Mouse (Mus musculus): ENCODE measurements around the gene Ilvbl.
"Not testable (repeated sequence)": the region's sequence is repeated elsewhere in the genome, so short reads cannot be mapped to it uniquely, and the experiment has no call there.

Gene Ilvbl

DNA sequence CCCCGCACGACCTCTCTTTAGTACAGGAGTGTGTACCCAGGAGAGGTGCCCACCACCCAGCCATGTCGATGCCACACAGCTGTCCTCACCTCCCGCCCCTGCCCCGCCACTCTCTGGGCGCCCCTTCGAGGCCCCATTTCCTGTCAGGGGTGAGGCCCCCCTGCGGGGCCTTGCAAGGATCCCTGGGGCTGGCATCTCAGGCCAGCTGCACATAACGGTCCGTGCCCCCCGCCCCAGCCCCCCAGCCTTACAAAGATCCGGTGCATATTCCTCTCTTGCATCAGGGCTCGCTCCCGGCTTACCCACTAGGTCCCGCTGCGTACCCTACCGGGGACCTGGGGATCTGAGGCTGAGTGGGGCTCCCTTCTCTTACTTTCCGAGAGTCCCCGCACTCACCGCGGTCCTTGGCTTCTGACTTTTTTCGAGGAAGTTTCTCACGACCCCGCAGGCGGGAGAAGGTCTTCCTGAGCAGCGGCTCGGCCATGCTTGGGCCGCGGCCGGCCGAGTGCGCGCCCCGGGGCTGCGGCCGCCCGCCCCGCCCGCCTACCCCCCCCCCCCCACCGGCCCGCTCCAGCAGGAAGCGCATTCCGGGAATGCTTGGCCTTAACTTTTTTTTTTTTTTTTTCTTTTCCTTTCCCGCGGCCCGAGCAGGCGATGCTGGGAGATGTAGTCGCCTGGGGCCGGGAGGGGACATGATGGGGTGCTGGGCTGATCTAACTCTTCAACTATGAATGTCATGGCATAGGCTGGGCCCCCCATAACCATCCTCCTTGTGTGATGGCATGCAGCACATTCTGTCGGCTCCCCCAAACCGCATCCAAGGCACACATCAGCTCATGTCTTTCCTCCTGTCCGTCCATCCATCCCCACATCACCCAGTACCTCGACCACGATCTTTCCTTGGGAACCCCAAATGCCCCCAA lies 17.5 kb downstream of the Ilvbl start, which contains the start of gene Syde1:
TSS of gene Syde1 (minus strand) at position 559 of the 923 bp plus-strand sequence.
- DNase-seq (ENCODE audit: low spot score), result peak; percentile 54

DNA sequence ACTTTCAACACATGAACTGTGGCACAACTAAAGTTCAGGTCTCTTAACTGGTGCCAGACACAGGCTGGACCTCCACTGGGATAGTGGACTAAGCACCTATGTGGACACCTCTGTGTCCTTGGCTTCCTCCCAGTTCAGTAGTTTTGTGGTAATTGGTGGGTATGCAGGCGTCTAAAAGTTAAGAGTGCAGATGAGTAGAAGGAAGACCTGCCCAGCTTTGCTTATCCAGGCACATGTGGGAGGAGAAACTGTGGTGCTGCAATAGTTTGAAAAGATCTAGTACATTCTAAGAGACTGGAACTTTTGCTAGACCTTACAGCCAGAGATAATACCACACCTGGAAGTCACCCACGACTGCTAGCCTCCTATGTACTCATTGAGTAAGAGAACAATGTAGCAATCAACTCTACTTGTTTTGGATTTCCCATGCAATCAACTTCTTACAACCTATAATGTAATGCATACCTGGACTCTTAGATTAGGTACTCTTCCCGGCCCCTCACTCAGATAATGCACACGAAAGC lies 18.8 kb downstream of the Ilvbl start:
- DNase-seq (ENCODE audit: low spot score), result no peak

DNA sequence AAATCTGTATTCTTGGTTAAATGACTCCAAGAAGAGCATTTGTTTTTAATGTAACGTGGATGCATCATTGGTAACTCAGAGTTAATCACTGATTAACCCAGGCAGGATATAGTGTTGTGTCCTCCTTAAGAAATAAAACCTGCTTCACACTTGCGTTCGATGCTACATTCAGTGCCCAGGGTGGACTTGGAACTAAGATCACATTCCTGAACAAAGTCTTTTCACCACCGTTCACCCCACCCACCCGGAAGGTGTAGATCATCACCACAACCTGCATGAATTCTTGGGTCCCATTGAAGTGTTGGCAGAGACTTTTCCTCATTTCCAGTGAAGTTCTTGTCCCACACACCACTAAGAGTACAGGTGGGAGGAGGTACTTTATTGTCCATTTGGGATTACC lies 19.6 kb downstream of the Ilvbl start:
- no peak for DNase-seq (ENCODE audit: low spot score)

DNA sequence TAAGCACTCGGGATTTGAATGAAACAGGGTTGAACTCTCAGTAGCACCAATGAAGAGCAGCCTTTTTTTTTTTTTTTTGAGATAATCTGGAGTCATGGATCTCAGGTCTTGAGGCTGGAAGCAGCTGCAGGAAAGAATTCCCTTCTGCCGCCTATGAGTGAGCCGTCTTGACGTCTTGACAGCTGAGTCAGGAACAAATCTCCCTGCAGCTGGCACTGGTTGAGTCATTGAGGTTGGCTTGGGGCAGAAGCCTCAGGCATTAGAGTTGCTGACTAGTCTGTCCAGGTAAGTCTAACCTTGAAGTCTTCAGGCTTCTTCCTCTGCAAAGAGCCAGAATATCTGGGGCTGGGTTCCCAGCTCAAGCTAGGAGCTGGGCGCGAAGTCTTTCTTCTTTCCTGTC lies 20.0 kb downstream of the Ilvbl start:
- no peak for DNase-seq (ENCODE audit: low spot score)

DNA sequence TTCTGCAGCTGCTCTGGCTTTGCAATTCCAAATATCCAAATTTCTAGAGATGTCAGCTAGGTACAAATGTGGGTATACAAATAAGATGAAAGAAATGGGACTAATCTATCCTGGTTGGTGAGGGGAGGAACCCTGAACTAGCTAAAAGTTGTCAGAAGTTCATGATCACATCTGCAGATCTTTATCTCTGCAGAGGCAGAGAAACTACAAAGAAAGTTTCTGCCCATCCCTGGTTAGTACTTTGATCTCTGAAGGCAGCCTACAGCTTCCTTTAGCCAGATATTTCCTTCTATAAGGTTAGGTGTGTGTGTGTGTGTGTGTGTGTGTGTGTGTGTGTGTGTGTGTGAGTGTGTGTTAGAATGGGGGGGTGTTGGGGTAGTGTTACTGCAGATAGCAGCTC lies 20.4 kb downstream of the Ilvbl start:
- no peak for DNase-seq (ENCODE audit: low spot score)

DNA sequence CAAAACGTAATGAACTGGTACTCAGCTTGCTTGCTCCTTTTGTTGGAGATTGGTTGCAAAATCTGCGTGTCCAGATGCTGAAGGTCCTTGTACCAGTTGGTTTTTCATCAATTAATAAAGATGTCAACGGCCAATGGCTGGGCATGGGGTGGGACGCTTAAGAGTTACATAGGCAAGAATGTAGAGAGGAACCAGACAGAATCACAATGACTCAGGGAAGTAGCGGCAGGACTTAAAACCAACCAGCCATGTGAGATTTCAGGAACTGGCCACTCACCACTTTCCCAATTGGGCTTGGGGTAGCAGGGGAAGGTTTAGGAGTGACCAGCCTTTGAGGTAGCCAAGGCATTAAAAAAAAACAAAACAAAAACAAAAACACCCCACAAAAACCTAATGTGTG lies 25.7 kb downstream of the Ilvbl start:
- DNase-seq (ENCODE audit: low spot score), result no peak

DNA sequence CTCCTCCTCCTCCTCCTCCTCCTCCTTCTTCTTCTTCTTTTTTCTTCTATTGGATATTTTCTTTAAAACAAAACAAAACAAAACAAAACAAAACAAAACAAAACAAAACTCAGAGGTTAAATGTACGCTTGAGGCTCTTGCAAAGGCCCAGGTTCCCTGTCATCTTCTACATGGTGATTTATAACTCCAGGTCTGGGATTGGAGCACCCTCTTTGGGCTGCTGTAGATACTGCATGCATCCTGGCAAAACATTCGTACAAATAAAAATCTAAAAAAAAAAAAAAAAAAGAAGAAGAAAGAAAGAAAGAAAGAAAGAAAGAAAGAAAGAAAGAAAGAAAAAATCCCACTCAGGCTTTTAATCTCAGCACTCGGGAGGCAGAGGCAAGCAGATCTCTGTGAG lies 30.9 kb downstream of the Ilvbl start:
- peak; percentile 63 for DNase-seq (ENCODE audit: low spot score)

DNA sequence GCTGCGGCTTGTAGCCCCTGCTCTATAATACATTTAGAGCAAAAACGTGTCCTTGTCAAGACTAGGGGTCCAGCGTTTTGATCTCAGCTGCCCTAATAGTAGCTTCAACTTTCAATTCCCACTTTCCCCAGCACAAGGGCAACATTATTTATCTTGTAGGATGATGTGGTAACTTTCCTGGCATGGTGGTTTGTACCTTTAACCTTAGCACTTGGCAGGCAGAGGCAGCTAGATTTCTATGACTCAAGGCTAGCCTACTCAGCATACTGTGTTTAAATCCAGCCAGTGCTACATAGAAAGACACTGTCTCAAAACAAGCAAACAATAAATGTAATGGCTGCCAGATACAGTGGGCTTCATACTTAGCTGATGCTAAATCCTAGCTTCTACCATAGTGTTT lies 33.5 kb downstream of the Ilvbl start:
- DNase-seq (ENCODE audit: low spot score), result peak; percentile 53

DNA sequence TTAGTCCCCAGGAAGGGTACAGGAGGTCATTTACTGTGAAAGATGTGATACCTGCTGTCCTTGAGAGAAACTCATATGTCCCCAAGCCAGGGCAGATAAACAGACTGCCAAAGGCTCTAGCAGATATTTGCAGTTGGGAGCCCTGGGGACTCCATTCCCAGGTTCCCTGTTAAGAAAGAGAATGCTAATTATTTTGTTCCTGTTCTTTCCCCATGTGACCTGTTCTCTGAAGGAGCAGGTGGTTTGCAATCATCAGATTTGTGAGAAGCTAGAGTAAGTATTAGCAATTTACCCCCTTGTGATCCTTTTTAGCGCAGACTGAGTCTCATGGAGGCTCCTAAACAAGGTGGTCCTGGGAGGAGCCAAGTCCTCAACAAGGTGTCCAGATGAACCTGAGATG lies 43.8 kb downstream of the Ilvbl start, which contains the start of gene Olfr1357:
TSS of gene Olfr1357 (minus strand) at position 101 of the 400 bp plus-strand sequence.
- DNase-seq (ENCODE audit: low spot score), result no peak

DNA sequence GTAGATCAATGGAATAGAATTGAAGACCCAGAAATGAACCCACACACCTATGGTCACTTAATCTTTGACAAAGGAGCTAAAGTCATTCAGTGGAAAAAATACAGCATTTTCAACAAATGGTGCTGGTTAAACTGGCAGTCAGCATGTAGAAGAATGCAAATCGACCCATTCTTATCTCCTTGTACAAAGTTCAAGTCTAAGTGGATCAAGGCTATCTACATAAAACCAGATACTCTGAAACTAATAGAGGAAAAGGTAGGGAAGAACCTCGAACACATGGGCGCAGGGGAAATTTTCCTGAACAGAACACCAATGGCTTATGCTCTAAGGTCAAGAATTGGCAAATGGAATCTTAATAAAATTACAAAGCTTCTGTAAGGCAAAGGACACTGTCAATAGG lies 49.0 kb downstream of the Ilvbl start:
- DNase-seq (ENCODE audit: low spot score), result not testable (repeated sequence)

DNA sequence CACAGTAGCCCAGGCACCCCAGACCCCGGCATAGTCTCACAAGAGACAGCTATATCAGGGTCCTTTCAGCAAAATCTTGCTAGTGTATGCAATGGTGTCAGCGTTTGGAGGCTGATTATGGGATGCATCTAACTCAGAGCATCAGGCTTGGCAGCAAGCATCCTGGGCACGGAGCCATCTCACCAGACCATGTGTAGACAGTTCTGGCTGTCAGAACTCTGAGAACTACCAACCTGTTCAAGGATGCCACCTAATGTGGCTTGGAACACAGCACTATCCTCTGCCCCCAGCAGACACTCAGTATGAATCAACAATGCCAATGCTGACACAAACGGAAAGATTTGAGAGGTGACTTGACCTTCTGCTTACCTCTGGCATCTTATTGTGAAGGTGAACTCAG lies 56.0 kb downstream of the Ilvbl start:
- DNase-seq (ENCODE audit: low spot score), result no peak

DNA sequence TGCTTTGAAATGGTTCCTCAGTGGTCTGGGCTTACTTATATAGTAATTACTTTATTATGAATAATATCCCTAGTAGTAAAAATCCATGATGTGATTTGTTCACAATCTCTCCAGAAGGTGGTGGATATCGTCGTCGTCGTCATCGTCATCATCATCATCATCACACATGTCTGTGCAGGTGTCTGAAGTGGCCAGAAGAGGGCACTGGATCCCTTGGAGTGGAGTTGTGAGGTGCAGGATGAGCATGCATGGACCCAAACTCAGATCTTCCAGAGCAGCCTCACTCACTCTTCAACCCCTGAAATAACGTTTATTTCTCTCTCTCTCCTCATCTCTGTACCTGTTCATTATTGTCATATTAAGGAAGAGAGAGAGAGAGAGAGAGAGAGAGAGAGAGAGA lies 58.2 kb downstream of the Ilvbl start:
- no peak for DNase-seq (ENCODE audit: low spot score)
